In genomic region chr11:3290640-3291310, GRCm38 (mm10) we compare ENCODE assay signal across 8 mouse cellular contexts. TPM values are rescaled to one million over a fixed set of nuclear protein-coding genes. Genes with fewer than 3 reads are reported as not detected.
DNase-seq lines count a peak whose midpoint lies in the region; ATAC-seq and TF ChIP-seq lines count a peak whose summit lies in the region.

No protein-coding gene starts in this region.

- TF ChIP-seq CTCF in forebrain, postnatal 0 days (IDR thresholded peaks at IDR 0.05; ENCODE audit: low read depth): no peak
- no peak for TF ChIP-seq CTCF in hindbrain, postnatal 0 days (IDR thresholded peaks at IDR 0.05; ENCODE audit: low read depth)
- TF ChIP-seq CTCF in small intestine, adult 2 months (IDR thresholded peaks at IDR 0.05; ENCODE audit: extremely low read depth, insufficient read length, insufficient replicate concordance, low read depth, low read length): no peak

- H3K4me2 ChIP-seq in forebrain, postnatal 0 days (ENCODE audit: low read depth): peak overlapping the region; percentile 99
- H3K4me2 ChIP-seq in hindbrain, postnatal 0 days (ENCODE audit: low read depth, low read length): peak overlapping the region; percentile 98

- no peak; the same call in 1 of the 2 replicates for TF ChIP-seq POLR2A in small intestine, adult 2 months (IDR thresholded peaks at IDR 0.05; ENCODE audit: low read depth, low read length)

- H3K4me1 ChIP-seq in forebrain, postnatal 0 days (ENCODE audit: insufficient read depth): peaks cover 24% of the 10 kb centered on the region
- H3K4me1 ChIP-seq in hindbrain, postnatal 0 days (ENCODE audit: insufficient read depth, low read length): peaks cover 34% of the 10 kb centered on the region
- peaks cover 11% of the 10 kb centered on the region for H3K4me1 ChIP-seq in small intestine, adult 2 months (ENCODE audit: control insufficient read depth, insufficient read depth, insufficient read length, low read length)

- H3K36me3 ChIP-seq in forebrain, postnatal 0 days (ENCODE audit: insufficient read depth): peaks cover 18% of the 10 kb centered on the region
- H3K36me3 ChIP-seq in hindbrain, postnatal 0 days (ENCODE audit: insufficient read depth, low read length): peaks cover 18% of the 10 kb centered on the region
- peaks cover 4% of the 10 kb centered on the region; the same call in 1 of the 2 replicates for H3K36me3 ChIP-seq in small intestine, adult 2 months (ENCODE audit: control insufficient read depth, insufficient read depth, low read length)

- no peaks in the 10 kb centered on the region for H3K9me3 ChIP-seq in forebrain, postnatal 0 days (ENCODE audit: low read length)
- no peaks in the 10 kb centered on the region for H3K9me3 ChIP-seq in hindbrain, postnatal 0 days (ENCODE audit: low read length)

- intact Hi-C loops in left cerebral cortex, postnatal 10 days (cut with DNase I): loop anchor here (2.0 kb wide), 1 partner anchor 24 kb away; the partner anchor contains the start of gene Drg1

- H3K27me3 ChIP-seq in forebrain, postnatal 0 days (ENCODE audit: insufficient read depth, low read length): no peaks in the 10 kb centered on the region
- H3K27me3 ChIP-seq in hindbrain, postnatal 0 days (ENCODE audit: insufficient read depth, low read length): no peaks in the 10 kb centered on the region
- no peaks in the 10 kb centered on the region for H3K27me3 ChIP-seq in small intestine, adult 2 months (ENCODE audit: control insufficient read depth, insufficient read depth, low read length)

- 0 out of 2 replicates have a peak, but pooled peaks have one; percentile 5 for ATAC-seq in forebrain, postnatal 0 days
- ATAC-seq in hindbrain, postnatal 0 days: no peak
- peak; percentile 14; the same call in 1 of the 2 replicates for ATAC-seq in megakaryocyte-erythroid progenitor cell, adult 5-6 weeks (replicated peaks; ENCODE audit: low FRiP score, low TSS enrichment, poor library complexity, severe bottlenecking)

- peak overlapping the region; percentile 97 for H3K9ac ChIP-seq in forebrain, postnatal 0 days
- peak overlapping the region; percentile 94 for H3K9ac ChIP-seq in hindbrain, postnatal 0 days (replicated peaks; ENCODE audit: low read length)

- peak overlapping the region; percentile 50 for H3K4me3 ChIP-seq in forebrain, postnatal 0 days (ENCODE audit: low read depth, low read length)
- H3K4me3 ChIP-seq in hindbrain, postnatal 0 days (ENCODE audit: low read length): peak overlapping the region; percentile 74
- peak overlapping the region; percentile 91 for H3K4me3 ChIP-seq in small intestine, adult 2 months (ENCODE audit: low read depth, low read length)

- H3K27ac ChIP-seq in forebrain, postnatal 0 days (ENCODE audit: low read depth, low read length): peak overlapping the region; percentile 100
- H3K27ac ChIP-seq in hindbrain, postnatal 0 days: peak overlapping the region; percentile 100
- peak overlapping the region; percentile 17 for H3K27ac ChIP-seq in small intestine, adult 2 months (ENCODE audit: insufficient read depth, low read depth, low read length)

- WGBS in forebrain, postnatal 0 days: under 1% methylated on average over 50 of the region's 50 CpGs
- under 1% methylated on average over 50 of the region's 50 CpGs for WGBS in hindbrain, postnatal 0 days
- under 1% methylated on average over 50 of the region's 50 CpGs for WGBS in small intestine, adult 2 months

- peak; percentile 65 to 84 for DNase-seq in adrenal gland, adult (ENCODE audit: inconsistent age in 2 of 2, low spot score in 1 of 2)
- DNase-seq in adrenal gland, postnatal 4 days (ENCODE audit: low spot score in 2 of 2): no peak
- peak; percentile 59 for DNase-seq in c-Kit-positive CD71-positive TER-119-positive erythroid progenitor cells, embryonic 14.5 days (ENCODE audit: low spot score)
- DNase-seq in forebrain, postnatal 0 days: peak; percentile 75
- peak; percentile 59 for DNase-seq in hindbrain, postnatal 0 days (ENCODE audit: low spot score)
- DNase-seq in left cerebral cortex, postnatal 10 days (ENCODE audit: extremely low spot score in 1 of 2, low spot score in 2 of 2): peak; percentile 56 to 79

RNA-seq across cellular contexts. Expression of gene Patz1, which starts 2.1 kb away (rescaled TPM):
- total RNA-seq in adrenal gland, postnatal 4 days (2021): 10 to 100 TPM; 67.7 to 72.5 TPM
- total RNA-seq in forebrain, postnatal 0 days (2014; rRNA removed): 58.2 and 70.7 TPM in 2 replicates
- polyA plus RNA-seq in forebrain, postnatal 0 days (2015; fragmentation: Nextera tagmentation; extraction: Ambion mirVana): 39.5 and 43.0 TPM in 2 replicates
- 89.6 and 97.1 TPM in 2 replicates for total RNA-seq in hindbrain, postnatal 0 days (2014; rRNA removed)
- polyA plus RNA-seq in hindbrain, postnatal 0 days (2015; fragmentation: Nextera tagmentation; extraction: Ambion mirVana): 38.8 and 40.4 TPM in 2 replicates
- 10 to 100 TPM; 43.3 to 46.5 TPM for total RNA-seq in left cerebral cortex, postnatal 10 days (2021)
- total RNA-seq in megakaryocyte-erythroid progenitor cell, adult 5-6 weeks (2014; fragmentation: Nextera tagmentation): 89.5 and 92.4 TPM in 2 replicates
- total RNA-seq in megakaryocyte-erythroid progenitor cell, adult 5-6 weeks (2017): 64.2 and 78.3 TPM in 2 replicates
- 7.8 and 15.1 TPM in 2 replicates for polyA plus RNA-seq in small intestine, adult 2 months (2012; rRNA removed)

RNA-seq across cellular contexts. Expression of gene Drg1, which starts 24.6 kb away (rescaled TPM):
- total RNA-seq in adrenal gland, postnatal 4 days (2021): 100 to 1,000 TPM; 116 to 117 TPM
- 115 and 147 TPM in 2 replicates for total RNA-seq in forebrain, postnatal 0 days (2014; rRNA removed)
- polyA plus RNA-seq in forebrain, postnatal 0 days (2015; fragmentation: Nextera tagmentation; extraction: Ambion mirVana): 201 and 218 TPM in 2 replicates
- total RNA-seq in hindbrain, postnatal 0 days (2014; rRNA removed): 62.3 and 73.1 TPM in 2 replicates
- polyA plus RNA-seq in hindbrain, postnatal 0 days (2015; fragmentation: Nextera tagmentation; extraction: Ambion mirVana): 176 and 186 TPM in 2 replicates
- total RNA-seq in left cerebral cortex, postnatal 10 days (2021): 10 to 100 TPM; 86.9 to 88.6 TPM
- total RNA-seq in megakaryocyte-erythroid progenitor cell, adult 5-6 weeks (2014; fragmentation: Nextera tagmentation): 178 and 211 TPM in 2 replicates
- 230 and 276 TPM in 2 replicates for total RNA-seq in megakaryocyte-erythroid progenitor cell, adult 5-6 weeks (2017)
- polyA plus RNA-seq in small intestine, adult 2 months (2012; rRNA removed): 4.7 and 9.6 TPM in 2 replicates

RNA-seq across cellular contexts. Expression of gene Pik3ip1, which starts 39.4 kb away (rescaled TPM):
- 10 to 100 TPM; 31.9 to 32.2 TPM for total RNA-seq in adrenal gland, postnatal 4 days (2021)
- total RNA-seq in forebrain, postnatal 0 days (2014; rRNA removed): 36.2 and 47.8 TPM in 2 replicates
- polyA plus RNA-seq in forebrain, postnatal 0 days (2015; fragmentation: Nextera tagmentation; extraction: Ambion mirVana): 30.3 and 37.3 TPM in 2 replicates
- total RNA-seq in hindbrain, postnatal 0 days (2014; rRNA removed): 34.3 and 40.9 TPM in 2 replicates
- 41.6 and 45.4 TPM in 2 replicates for polyA plus RNA-seq in hindbrain, postnatal 0 days (2015; fragmentation: Nextera tagmentation; extraction: Ambion mirVana)
- total RNA-seq in left cerebral cortex, postnatal 10 days (2021): 10 to 100 TPM; 20.5 to 24.0 TPM
- total RNA-seq in megakaryocyte-erythroid progenitor cell, adult 5-6 weeks (2014; fragmentation: Nextera tagmentation): 8.3 and 20.5 TPM in 2 replicates
- total RNA-seq in megakaryocyte-erythroid progenitor cell, adult 5-6 weeks (2017): 17.5 and 28.1 TPM in 2 replicates
- 6.4 and 11.0 TPM in 2 replicates for polyA plus RNA-seq in small intestine, adult 2 months (2012; rRNA removed)

Comparison
In these comparisons a context has a peak if more than half of its experiments do, and no peak if none do; other contexts are left out.
1. DNase-seq: peak in adrenal gland, adult (2 of 2), c-Kit-positive CD71-positive TER-119-positive erythroid progenitor cells, embryonic 14.5 days (single experiment), forebrain, postnatal 0 days (single experiment), hindbrain, postnatal 0 days (single experiment) and left cerebral cortex, postnatal 10 days (2 of 2); none in adrenal gland, postnatal 4 days (0 of 2).
2. H3K27ac ChIP-seq: peak in every context shown above with its lines; median percentile 100 in forebrain, postnatal 0 days; 100 in hindbrain, postnatal 0 days; 17 in small intestine, adult 2 months.
3. Peak in every context shown above with its lines, with median percentiles within 50 percentile points of each other: H3K4me3 ChIP-seq.